Mouse (Mus musculus) kidney, adult 11 months (tissue): ENCODE results near the gene Sap30l.

Experiments
- DNase-seq: peaks from one replicate; pipeline ENCODE4 v3.0.0; 2022

Gene Sap30l

DNA sequence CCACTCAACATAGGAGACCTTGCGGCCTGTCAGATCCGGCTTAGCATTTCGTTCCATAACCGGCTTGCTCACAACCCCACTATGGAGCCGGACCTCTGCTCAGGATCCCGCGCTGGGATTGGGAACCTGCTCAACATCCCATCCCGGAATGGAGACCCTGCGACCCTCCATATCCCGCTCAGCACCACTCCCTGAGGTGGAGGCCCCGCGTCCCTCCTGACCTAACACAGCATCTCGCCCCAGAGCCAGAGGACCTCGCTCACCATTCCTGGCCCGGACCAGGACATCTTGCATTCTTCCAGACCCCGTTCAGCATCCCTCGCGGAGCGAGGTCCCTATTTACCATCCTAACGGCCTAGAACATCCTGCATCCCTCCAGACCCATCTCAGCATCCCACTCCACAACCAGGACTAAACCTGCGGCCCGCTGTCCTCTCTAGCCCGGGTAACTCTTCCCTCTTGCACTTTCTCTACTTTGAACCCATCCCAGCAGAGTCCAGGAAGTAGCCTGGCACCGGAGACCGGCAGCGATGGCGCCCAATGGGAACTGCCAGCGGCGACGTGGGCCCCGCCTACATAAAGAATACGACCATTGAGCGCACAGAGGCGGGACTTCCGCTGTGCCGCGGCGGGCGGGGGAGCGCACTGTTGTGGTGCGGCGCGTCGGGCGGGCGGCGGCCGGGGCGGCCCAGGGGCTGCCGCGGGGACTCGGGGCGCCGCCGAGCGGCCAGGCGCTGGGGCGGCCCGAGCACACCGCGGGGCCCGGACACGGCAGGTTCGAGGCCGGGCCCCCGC is at the start of gene Sap30l:
Sap30l (plus strand) TSS at position 667 of the 795 bp plus-strand sequence.
- DNase-seq, result peak; percentile 98

DNA sequence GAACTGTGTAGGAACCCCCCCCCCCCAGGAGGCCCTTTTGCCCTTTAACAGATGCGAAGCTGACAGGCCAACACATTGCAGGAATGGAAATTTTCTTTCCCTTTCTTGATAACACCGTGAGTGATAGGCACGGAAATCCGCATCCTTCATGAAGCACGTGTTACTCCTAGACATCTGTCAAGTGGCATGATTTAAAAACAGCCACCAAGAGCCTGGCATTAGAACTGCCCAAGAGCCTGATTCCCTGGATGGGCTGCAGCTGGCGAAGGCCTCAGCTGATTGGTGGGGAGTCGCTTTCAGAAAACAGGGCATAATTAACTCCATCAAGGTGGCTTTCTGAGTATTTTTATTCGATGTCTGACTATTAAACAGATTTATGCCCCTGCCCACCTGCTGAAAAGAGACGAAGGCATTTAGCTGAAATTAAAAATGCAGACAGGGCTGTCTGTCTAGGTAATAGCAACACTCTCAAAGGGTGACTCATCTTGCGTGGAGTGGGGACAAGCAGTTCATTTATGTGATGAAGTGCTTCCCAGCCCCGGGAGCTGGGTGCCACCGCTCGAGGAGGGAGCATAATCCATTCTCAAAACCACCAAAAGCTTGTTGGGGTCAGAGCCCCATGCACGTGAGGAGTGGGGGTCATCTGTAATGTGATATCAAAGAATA is 47.8 kb upstream of the Sap30l start:
- no peak for DNase-seq

DNA sequence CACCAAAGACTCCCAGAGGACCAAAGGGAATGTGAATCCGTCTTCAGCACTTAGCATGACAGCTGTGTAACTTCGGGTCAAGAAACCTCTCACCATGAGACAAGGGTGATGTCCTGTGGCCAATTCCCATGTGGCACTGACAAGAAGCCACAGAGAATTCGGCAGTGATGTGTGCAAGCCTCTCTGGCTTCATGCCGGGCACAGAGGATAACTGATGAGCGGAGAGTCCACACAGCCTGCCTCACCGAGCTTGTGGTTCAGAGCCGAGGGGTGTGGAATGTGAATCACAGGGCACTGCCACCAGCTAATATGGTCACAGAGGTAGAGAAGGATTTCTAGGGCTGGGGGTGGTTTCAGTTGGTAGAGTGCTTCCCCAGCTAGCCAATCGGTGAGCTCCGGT is 42.8 kb upstream of the Sap30l start:
- DNase-seq, result no peak

DNA sequence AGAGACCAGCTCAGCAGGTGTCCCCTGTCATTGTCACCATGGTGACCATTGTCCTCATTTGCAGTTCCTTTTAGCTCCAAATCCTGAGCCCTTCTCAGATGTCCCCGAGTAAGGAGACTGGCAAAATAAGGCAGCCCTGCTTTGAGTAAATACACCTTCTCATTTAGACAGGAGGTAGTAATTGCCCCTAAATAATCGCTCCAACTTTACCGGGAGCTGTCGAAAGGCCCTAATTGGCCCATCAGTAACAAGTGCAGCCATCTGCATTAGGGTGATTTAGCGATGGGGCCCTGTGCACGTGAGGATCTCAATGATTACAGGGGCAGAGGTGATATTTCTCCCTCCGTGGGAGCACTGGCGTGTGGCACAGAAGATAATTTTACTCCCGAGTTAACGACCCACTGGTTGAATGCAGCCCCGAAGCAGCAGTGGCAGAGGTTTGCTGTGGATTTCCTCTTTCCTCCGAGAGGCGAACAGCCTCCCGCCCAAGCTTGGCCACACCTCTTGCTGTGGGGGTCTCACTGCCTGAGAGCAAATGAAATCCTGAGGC is 40.9 kb upstream of the Sap30l start:
- DNase-seq, result no peak

DNA sequence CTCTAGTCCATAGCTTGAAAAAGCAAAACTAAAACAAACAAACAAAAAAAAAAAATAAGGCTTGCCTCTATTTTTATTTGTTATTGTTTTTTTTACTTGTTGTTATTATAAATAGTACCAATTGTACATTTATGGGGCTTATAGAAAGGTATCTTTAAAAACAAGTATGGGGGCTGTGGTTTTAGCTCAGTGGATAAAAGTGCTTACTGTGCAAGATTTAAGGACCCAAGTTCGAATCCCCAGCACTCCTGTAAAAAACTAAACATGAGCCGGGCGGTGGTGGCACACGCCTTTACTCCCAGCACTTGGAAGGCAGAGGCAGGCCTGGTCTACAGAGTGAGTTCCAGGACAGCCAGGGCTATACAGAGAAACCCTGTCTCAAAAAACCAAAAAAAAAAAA is 40.1 kb upstream of the Sap30l start:
- DNase-seq, result no peak

DNA sequence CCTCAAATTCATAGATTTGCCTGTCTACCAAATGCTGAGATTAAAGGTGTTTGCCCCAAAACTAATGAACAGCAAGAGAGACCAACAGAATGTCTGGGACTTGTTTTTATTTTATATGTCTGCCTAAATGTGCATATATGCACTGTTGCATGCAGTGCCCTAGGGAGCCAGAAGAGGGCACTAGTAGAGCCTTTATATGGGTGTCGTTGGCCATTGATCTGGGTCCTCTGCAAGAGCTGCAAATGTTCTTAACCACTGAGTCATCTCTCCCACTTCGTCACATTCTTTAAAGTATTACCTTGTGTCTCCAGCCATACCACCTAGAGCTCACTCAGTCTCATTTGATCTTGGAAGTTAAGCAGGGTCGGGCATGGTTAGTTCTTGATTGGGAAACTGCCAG is 37.3 kb upstream of the Sap30l start:
- no peak for DNase-seq

DNA sequence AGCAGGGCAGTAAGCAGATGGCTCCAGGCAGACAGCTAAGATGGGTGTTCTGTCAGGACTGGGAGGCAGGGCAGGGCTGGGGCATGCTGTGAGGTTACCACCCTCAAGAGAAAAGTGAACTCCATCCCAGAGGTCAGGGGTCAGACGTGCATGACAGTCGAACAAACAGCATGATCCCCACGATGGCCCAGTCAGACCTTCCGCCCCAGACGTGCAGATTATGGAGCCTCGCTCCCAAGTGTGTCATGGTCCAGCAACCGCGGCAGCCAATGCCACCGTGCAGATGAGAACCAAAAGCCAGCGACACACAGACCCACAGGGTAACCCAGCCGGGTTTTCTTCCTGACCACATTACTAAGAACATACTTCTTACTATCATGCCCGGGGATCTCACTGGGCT is 34.8 kb upstream of the Sap30l start:
- no peak for DNase-seq

DNA sequence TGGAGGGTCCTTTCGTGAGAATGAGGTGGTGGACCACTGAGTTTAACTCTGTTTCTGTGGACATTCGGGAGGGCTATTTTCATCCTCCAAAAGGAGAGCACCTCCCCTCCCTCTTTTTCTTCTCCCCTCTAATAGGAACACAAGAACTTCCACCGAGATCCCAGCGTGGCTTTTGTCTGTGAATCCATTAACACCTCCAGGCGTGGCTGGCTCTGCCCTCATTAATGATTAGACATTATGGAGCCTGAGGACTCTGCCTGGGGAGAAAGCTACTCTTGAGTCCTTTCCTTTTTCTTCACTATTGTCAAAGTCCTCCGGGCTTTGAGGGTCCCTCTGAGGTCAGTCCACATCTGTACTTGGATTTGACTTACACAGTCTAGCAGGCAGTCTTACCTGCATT is 34.3 kb upstream of the Sap30l start:
- DNase-seq, result no peak

DNA sequence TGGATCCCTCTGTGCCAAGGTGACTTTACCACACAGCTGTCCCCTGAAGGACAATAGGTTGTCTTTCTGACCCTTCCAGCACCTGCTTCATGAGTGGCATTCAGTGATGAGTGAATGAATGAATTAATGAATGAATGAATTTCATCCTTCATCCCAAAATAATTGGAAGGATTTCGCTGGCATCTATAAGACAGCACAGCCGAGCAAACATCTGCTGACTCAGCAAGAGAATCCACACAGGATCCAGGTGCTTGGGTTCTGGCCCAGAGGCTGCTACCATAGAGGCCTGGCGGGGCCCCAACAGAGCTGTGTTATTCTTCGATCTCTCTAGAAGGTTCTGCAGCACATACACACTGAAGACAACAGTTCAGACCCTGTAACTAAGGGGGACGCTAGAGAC is 30.7 kb upstream of the Sap30l start:
- DNase-seq, result no peak

DNA sequence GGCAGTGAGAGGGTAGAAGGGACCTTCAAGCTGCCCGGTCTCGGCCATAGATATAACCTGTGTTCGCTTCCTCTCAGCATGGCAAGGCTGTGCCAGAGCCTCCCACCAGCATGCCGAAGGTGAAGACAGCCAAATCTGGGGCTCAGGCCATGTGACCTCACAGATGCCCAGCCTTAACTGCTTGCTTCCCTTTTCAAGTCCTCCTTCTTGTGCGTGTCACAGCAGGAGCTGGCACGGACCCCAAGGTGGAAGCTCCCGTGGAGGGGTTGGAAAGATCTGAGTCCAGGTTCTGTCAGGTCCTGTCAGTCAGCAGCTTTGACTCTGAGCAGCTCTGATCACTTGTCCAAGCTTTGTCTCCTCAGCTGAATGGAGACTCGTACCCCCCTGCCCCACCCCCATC is 29.8 kb upstream of the Sap30l start:
- no peak for DNase-seq

DNA sequence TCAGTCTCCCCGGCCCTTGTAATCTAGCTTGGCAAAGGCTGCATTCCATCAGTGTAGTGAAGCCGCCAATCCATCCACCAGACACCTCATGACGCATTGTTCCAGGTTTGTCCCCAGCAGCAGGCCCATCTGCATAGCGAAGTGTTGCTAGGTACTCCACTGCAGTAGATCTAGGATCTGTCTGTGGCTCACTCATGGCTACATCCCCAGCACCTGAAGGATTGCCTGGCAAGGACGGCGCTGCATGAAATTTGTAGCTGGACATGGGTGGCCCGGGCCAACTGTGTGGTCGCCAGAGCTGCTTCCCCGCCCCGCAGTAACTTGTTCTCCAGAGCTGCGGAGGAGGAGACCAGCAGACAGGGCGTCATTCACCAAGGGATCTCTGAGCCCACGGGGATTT is 28.0 kb upstream of the Sap30l start:
- DNase-seq, result no peak

DNA sequence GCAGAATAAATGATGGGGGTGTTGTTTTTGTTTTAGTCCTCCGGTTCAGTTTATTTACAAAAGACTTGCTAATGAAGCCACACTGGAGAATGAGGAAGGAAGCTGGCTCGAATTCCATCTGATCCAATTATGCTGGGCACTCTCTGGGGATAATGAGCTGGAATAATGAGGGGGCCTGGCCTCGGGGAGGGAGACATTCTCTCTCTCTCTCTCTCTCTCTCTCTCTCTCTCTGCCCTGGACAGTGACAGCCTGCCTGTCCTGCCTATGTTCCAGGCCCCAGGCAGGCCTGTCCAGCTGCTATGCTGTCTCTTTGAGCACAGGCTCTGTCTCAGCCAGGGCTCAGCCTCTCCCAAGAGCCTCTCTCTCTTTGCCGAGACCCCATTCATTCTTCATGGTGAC is 27.5 kb upstream of the Sap30l start:
- DNase-seq, result no peak

DNA sequence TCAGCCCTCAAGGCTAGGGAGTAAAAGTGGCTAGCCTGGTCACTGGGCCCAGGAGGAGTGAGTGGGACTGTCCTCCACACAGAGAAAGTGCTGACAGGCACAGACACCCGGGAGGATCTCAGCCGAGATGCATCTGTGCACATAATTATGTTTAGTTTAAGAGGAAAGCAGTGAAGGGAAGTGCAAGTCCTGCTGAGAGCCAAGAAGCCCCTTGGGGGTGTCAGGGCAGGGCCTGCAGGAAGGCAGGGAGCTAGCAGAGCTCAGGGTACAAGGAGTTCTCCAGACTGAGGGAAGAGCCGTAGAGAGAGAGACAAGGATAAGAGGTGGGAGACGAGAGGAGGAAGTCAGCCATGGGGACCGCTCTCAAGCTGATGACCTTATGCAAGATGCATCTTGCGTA is 25.6 kb upstream of the Sap30l start:
- DNase-seq, result no peak

DNA sequence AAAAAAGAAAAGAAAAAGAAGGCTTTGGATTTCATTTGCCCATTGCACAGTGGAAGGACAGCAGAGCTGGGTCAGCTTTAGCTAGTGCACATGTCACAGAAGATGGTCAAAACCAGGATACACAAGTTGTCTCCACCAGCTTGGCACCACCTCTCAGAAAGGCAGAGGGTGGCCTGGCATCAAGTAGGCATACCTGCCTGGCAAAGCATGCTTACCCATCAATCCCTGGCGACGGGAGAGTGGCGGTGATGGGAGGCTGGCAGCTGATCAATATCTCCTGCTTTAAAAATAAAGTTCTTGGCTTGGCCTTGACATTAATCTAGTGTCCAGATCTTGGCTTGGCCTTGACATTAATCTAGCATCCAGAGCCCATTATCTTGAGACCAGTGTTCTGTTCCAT is 24.9 kb upstream of the Sap30l start:
- DNase-seq, result no peak

DNA sequence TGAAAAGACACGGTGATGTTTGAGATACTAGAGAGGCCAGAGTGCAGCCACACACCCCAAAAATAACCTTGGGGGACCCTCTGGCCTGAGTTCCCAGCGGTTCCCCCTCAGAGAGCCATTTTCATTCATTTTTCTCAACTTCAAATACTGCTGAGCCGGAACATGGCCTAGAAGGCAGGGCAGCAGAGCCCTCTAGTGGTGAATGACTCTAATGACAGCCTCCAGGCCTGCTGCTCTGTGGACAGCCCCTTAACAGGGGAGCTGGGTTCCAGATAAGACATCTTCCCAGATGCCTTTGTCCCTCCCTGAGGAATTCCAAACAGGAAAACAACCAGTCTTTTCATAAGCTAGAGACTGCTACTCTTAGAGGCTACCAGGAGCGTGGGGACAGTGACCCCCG is 23.1 kb upstream of the Sap30l start:
- no peak for DNase-seq

DNA sequence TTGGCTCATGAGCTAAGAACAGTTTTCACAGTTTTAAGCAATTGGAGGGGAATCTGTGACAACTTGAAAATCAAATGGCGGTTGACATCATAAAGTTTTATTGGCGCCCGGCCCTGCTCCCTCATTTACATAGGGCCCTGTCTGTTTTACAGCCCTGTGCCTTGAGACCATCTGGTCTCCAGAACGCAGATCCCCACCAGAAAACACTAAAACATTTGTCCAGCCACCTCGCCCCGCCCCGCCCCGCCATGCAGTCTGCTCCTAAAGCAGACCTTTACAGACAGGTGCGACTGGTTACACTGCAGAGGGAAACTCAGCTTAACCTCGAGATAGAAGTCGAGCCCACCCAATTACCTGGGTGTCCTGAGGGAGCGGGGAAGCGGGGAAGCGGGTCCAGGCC is 21.6 kb upstream of the Sap30l start:
- no peak for DNase-seq

DNA sequence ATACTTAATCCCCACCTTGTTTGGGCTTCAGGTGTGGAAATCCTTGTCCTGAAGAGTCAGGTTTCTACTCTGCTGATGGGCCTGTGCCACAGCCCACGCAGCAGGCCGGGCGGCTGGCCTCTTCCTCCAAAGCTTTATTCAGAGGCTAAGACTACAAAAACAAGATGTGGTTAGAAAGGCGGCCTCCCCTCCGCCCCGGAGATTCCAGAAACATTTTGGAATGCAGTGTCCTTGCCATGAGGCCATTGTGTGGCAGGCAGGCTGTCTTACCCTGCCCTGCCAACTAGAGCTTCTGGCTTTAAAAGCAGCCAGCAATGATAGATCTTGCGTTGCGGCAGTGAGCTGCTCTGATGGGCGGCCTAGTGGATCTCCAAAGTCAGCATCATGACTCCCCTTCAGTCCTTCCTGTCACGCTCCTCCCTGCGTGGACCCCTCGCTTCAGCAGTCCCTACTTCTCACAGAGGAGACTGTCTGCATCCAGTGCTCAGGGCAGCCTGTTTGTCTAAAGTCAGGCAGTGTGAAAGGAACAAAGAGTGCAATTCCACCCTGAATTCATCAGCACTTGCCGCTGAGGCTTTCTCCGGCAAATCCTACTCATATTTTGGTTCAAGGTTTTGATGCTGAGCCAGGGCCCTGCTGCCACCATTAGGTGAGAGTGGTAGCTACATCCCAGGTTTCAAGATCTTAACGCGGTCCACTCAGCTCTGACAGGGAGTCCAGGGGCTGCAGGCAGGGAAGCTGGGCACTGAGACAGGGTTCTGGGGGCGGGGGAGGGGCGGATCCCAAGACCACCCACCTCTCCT is 14.6 kb upstream of the Sap30l start:
- peak; percentile 18 for DNase-seq

DNA sequence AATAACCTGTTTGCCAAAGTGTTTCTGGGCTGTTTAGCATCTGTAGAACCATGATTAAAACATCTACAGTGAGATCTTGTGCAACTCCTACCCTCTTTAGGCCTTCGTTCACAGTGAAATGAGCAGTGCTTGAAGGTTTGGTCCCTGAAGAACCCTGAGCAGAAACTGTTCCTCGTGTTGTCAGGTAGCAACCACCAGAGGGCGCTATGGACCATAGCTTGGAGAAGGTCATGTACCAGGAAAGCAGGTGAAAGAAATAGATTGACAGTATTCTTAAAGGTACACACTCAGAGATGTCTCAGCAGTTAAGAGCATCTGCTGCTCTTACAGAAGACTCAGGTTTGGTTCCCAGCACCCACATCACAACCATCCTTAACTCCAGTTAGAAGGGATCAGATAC is 13.5 kb upstream of the Sap30l start:
- DNase-seq, result peak; percentile 49

DNA sequence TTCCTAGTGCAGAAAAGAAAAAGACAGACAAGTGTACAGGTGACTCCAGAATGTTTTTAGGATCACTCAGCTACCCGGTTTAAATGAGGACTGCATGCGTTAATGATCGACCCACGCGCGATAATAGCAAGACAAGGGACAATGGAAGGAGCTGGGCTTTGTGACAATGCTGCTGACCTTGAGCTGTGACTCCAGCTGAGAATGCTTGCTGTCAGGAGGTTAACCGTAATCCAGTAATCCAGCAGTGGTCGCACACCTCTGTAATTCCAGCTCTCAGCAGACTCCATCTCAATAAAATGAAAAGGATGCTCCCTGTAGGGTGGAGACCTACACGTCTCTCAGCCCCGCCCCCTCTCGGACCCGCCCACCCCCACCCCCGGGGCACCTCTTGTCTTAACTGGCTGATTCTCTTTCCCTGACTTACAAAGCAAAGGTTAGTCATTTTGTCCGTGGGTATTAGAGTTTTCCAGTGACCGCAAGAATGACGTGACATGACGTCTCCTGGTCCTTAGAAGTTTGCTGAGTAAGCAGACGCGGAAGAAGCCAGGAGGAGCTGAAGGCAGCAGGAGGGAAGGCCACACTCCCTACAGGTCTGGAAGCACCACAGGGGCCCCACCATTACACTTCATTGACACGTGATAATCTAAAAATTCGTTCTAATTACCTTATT is 10.4 kb upstream of the Sap30l start:
- DNase-seq, result no peak

DNA sequence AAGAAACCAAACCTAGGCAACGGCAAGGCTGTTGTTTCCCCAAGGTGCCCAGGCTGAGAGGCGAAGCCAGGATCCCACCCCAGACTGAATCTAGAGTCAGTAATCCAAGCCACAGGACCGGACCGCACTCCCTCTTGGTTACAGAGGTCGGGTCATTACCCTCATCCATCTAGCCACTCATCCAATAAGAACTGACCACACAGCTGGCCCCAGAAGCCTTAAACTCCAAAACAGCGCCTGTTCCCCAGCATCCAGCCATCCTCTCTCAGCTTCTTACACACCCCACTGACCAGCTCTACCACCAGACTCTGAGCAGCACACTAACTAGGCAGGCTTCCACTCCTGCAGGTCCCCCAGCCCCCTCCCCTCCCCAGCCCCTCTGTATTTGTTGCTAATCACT is 6.4 kb upstream of the Sap30l start:
- DNase-seq, result no peak

DNA sequence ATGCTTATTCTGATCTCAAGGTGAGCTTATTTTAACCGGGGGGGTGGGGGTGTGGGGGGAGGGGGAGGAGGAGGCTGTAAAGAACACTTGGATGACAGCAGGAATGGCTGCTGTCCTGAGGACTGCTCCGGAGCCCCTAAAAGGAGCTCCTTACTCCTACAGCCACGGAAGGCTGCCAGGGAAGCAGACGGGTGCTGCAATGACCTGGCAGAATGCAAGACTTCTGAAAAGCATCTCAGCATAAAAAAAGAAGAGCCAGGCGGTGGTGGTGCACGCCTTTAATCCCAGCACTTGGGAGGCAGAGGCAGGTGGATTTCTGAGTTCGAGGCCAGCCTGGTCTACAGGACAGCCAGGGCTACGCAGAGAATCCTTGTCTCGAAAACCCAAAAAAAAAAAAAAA is 3.6 kb upstream of the Sap30l start:
- no peak for DNase-seq

DNA sequence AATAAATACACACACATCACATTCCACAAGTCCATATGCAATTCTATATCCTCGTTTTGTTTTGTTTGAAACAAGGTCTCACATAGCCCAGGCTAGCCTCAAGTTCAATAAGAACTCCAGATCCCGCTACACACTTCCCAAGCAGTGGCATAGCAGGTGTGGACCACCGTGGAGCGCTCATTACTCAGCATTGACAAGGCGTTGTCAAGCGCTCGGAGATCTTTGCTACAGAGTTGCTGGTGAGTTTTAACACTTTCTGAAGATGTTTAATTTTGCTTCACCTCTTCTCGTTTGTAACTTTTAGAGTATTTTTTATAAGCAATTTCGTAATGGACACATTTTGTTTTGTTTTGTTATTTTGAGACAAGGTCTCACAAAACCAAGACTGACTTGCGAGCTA is 2.0 kb upstream of the Sap30l start:
- no peak for DNase-seq
